Mouse (Mus musculus) testis, adult 2 months (tissue): ENCODE measurements around the gene Wdr62.

Experiments used
- CTCF ChIP-seq: fragments of 200-500 bp; IDR thresholded peaks from 2 replicates; pipeline ENCODE4 v1.5.1; 2012; ENCODE audit warnings: low read depth, mild to moderate bottlenecking, inconsistent platforms, low read length, moderate library complexity; ENCODE audit not compliant: control insufficient read depth, insufficient read depth, insufficient replicate concordance
- POLR2A ChIP-seq: fragments of 200-500 bp; IDR thresholded peaks from 2 replicates; pipeline ENCODE4 v1.6.1; 2012; ENCODE audit warnings: low read depth, mild to moderate bottlenecking, inconsistent platforms, low read length, moderate library complexity; ENCODE audit not compliant: control insufficient read depth

GRCm38 (mm10) chr7:30286701-30287410, 6.6 kb upstream of the Wdr62 start:
- TF ChIP-seq CTCF: no peak
- no peak for TF ChIP-seq POLR2A
